Mouse (Mus musculus): ENCODE measurements around the gene Morf4l1.
"Not testable (repeated sequence)": the region's sequence is repeated elsewhere in the genome, so short reads cannot be mapped to it uniquely, and the experiment has no call there.

Gene Morf4l1

GRCm38 (mm10) chr9:90059828-90060573 lies 54.6 kb downstream of the Morf4l1 start:
- no peak for DNase-seq

- no peak for DNase-seq
Observed at GRCm38 (mm10) chr9:90056716-90057115, 57.9 kb downstream of the Morf4l1 start.

- DNase-seq = no peak
Observed at GRCm38 (mm10) chr9:90055911-90056310, 58.7 kb downstream of the Morf4l1 start.

- no peak for DNase-seq
Observed at GRCm38 (mm10) chr9:90055409-90055808, 59.2 kb downstream of the Morf4l1 start.

- DNase-seq = peak; percentile 8
Observed at GRCm38 (mm10) chr9:90054371-90055145, 60.0 kb downstream of the Morf4l1 start.

- DNase-seq = no peak
Observed at GRCm38 (mm10) chr9:90053852-90054251, 60.7 kb downstream of the Morf4l1 start, which contains the start of gene Ctsh. Ctsh (plus strand) TSS chr9:90054152.

- no peak for DNase-seq
Observed at GRCm38 (mm10) chr9:90047937-90048627, 66.5 kb downstream of the Morf4l1 start.

GRCm38 (mm10) chr9:90045191-90045590 lies 69.4 kb downstream of the Morf4l1 start:
- DNase-seq = no peak

- DNase-seq = not testable (repeated sequence)
Observed at GRCm38 (mm10) chr9:90042906-90043305, 71.7 kb downstream of the Morf4l1 start.

All from right cerebral cortex, adult 18-20 months (tissue).